In the genomic region with DNA sequence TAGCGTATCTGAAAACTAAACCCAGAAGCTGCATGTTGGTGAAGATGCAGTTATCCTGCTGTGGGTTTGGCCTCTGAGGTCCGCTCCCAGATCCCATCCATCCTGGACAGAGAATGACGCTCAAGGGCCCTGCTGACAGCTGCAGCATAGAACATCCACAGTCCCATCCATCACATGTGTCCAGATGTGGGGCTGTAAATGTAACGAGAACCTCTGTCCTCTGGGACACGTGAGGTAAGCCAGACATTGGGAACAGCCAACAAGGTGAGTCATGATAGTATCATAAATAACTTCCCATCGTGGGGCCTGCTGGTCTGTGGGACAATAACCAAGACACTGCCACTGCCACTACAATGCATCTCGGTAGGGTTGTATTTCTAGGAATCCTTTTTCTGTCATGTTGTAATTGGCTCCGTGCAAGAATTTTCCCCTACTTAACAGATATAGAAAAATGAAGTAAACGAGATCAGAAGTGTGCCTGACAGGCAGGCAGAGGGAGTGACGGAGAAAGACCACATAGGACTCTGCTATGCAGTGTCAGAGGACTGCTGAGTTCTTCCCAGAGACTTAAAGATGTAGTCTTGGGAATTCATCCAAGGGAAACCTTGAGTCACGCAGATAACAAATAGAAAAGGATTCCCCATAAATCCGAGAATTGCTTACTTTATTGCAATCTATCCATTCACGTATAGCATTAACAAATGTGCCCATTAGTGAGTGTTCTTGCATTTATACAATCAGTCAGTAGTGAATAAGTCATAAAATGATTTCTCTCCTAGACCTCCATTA, we compare ENCODE assay signal across 25 mouse cellular contexts. TPM values are rescaled to one million over a fixed set of nuclear protein-coding genes. Genes with fewer than 3 reads are reported as not detected.
A peak's percentile ranks its signal among the peaks of the same experiment; 100 is the strongest.
DNase-seq lines count a peak whose midpoint lies in the region; ATAC-seq lines count a peak whose summit lies in the region.
"Had no signal": no experiment of that assay in that cellular context is flagged by ENCODE, and none has a peak within 500 bp of the region (broad histone marks: within the 10 kb centered on the region; RNA-seq: fewer than 3 reads in every experiment).

No protein-coding gene starts in this region.

- peaks cover 19% of the 10 kb centered on the region for H3K4me1 ChIP-seq in heart, embryonic 13.5 days
- peaks cover 22% of the 10 kb centered on the region for H3K4me1 ChIP-seq in heart, embryonic 12.5 days (replicated peaks)
- H3K4me1 ChIP-seq: embryonic facial prominence, embryonic 12.5 days; forebrain, embryonic 12.5 days; hindbrain, embryonic 12.5 days; hindbrain, embryonic 15.5 days had no signal

- no peak overlapping the region for H3K9ac ChIP-seq in heart, embryonic 13.5 days
- H3K9ac ChIP-seq in heart, embryonic 12.5 days, result no peak overlapping the region
- H3K9ac ChIP-seq: embryonic facial prominence, embryonic 12.5 days; embryonic facial prominence, embryonic 15.5 days; forebrain, embryonic 12.5 days; hindbrain, embryonic 12.5 days; hindbrain, embryonic 15.5 days had no signal

- 65% methylated on average over 13 of the region's 13 CpGs for WGBS in heart, embryonic 13.5 days
- 65% methylated on average over 13 of the region's 13 CpGs for WGBS in heart, embryonic 12.5 days

- no peaks in the 10 kb centered on the region for H3K9me3 ChIP-seq in heart, embryonic 13.5 days
- no peaks in the 10 kb centered on the region for H3K9me3 ChIP-seq in heart, embryonic 12.5 days (replicated peaks)
- H3K9me3 ChIP-seq: embryonic facial prominence, embryonic 12.5 days; embryonic facial prominence, embryonic 15.5 days; forebrain, embryonic 12.5 days; hindbrain, embryonic 12.5 days; hindbrain, embryonic 15.5 days had no signal

- H3K27ac ChIP-seq in heart, embryonic 13.5 days (replicated peaks), result 0 out of 2 replicates have a peak overlapping the region, but pooled peaks have one; percentile 12
- no peak overlapping the region for H3K27ac ChIP-seq in heart, embryonic 12.5 days (ENCODE audit: poor library complexity, severe bottlenecking)
- H3K27ac ChIP-seq: embryonic facial prominence, embryonic 12.5 days; embryonic facial prominence, embryonic 15.5 days; forebrain, embryonic 12.5 days; hindbrain, embryonic 12.5 days; hindbrain, embryonic 15.5 days had no signal

- H3K36me3 ChIP-seq in heart, embryonic 13.5 days, result peaks cover 5% of the 10 kb centered on the region; the same call in 1 of the 2 replicates
- H3K36me3 ChIP-seq in heart, embryonic 12.5 days, result no peaks in the 10 kb centered on the region
- H3K36me3 ChIP-seq: forebrain, embryonic 12.5 days; hindbrain, embryonic 12.5 days; hindbrain, embryonic 15.5 days had no signal

- DNase-seq in 3134 (ENCODE audit: extremely low read depth, insufficient read length, low spot score) (peak; percentile 26), 3T3-L1 (ENCODE audit: low read depth, low spot score) (peak; percentile 96), NIH3T3 (ENCODE audit: low read depth) (peak; percentile 83)
- no peak for DNase-seq in left cerebral cortex, adult 18-20 months (ENCODE audit: low spot score in 2 of 2)
- DNase-seq: adrenal gland, postnatal 14 days; B cell, adult 2 months; cerebellum, adult 18-20 months; cerebellum, adult 9-10 months; cerebellum, postnatal 25 days; gastrocnemius, postnatal 10 days; gastrocnemius, postnatal 36 days; kidney, adult 2 months had no signal

- no peak overlapping the region for H3K4me3 ChIP-seq in heart, embryonic 13.5 days
- H3K4me3 ChIP-seq in heart, embryonic 12.5 days, result no peak overlapping the region
- H3K4me3 ChIP-seq: embryonic facial prominence, embryonic 12.5 days; embryonic facial prominence, embryonic 15.5 days; erythroblast, embryonic 14.5 days; forebrain, embryonic 12.5 days; hindbrain, embryonic 12.5 days; hindbrain, embryonic 15.5 days had no signal

- ATAC-seq in heart, embryonic 13.5 days (ENCODE audit: extremely low read depth, insufficient number of reproducible peaks, low FRiP score, low TSS enrichment), result no peak
- no peak for ATAC-seq in heart, embryonic 12.5 days (ENCODE audit: insufficient number of reproducible peaks, low FRiP score)
- no peak for ATAC-seq in cerebellum, adult (ENCODE audit: insufficient number of reproducible peaks, low FRiP score, low TSS enrichment)
- ATAC-seq: CD4-positive, CD25-positive, alpha-beta regulatory T cell, adult 4 months; forebrain, embryonic 16.5 days; intestine, postnatal 0 days; Patski had no signal

- no peak overlapping the region for H3K4me2 ChIP-seq in heart, embryonic 13.5 days
- H3K4me2 ChIP-seq in heart, embryonic 12.5 days, result no peak overlapping the region
- H3K4me2 ChIP-seq: embryonic facial prominence, embryonic 12.5 days; embryonic facial prominence, embryonic 15.5 days; forebrain, embryonic 12.5 days; hindbrain, embryonic 12.5 days; hindbrain, embryonic 15.5 days had no signal

- no peaks in the 10 kb centered on the region for H3K27me3 ChIP-seq in heart, embryonic 13.5 days (replicated peaks)
- no peaks in the 10 kb centered on the region for H3K27me3 ChIP-seq in heart, embryonic 12.5 days (replicated peaks)
- H3K27me3 ChIP-seq: embryonic facial prominence, embryonic 12.5 days; embryonic facial prominence, embryonic 15.5 days; forebrain, embryonic 12.5 days; hindbrain, embryonic 12.5 days; hindbrain, embryonic 15.5 days; Patski had no signal

RNA-seq across cellular contexts. Expression of a gene that starts 39.6 kb away (rescaled TPM):
- polyA plus RNA-seq in heart, embryonic 13.5 days (2015; fragmentation: Nextera tagmentation; extraction: Ambion mirVana), result 21.0 and 23.1 TPM in 2 replicates
- polyA plus RNA-seq in heart, embryonic 12.5 days (2016; fragmentation: Nextera tagmentation; extraction: Ambion mirVana), result 35.7 and 37.5 TPM in 2 replicates
- 10 to 100 TPM; 14.4 to 17.4 TPM for total RNA-seq in left cerebral cortex, adult 18-20 months (2021)

Comparison
In these comparisons a context has a peak if more than half of its experiments do, and no peak if none do; other contexts are left out.
1. DNase-seq: peak in 3134 (single experiment), 3T3-L1 (single experiment) and NIH3T3 (single experiment); none in left cerebral cortex, adult 18-20 months (0 of 2).